Mouse (Mus musculus): ENCODE measurements at regions not wholly inside any gene's neighbourhood (a gene's known extent, or its start where the extent isn't known, plus 50 kb on each side); places are given as distances from the start of the nearest gene placed in this dataset.
A peak's percentile ranks its signal among the peaks of the same experiment; 100 is the strongest.

- H3K27ac ChIP-seq, result no peak overlapping the region
- no peak overlapping the region for H3K4me3 ChIP-seq (replicated peaks)
- H3K4me2 ChIP-seq, result no peak overlapping the region
- WGBS, result 61% methylated on average over 6 of the region's 6 CpGs
- no peaks in the 10 kb centered on the region for H3K9me3 ChIP-seq
- H3K4me1 ChIP-seq, result no peaks in the 10 kb centered on the region; the same call in 1 of the 2 replicates
- H3K36me3 ChIP-seq, result no peaks in the 10 kb centered on the region
- H3K27me3 ChIP-seq (replicated peaks), result no peaks in the 10 kb centered on the region
- no peak overlapping the region for H3K9ac ChIP-seq
- 0 out of 2 replicates have a peak, but pooled peaks have one; percentile 39 for ATAC-seq (ENCODE audit: insufficient read depth, low FRiP score, low read depth)
Measured at GRCm38 (mm10) chr13:52007585-52008395, 161.3 kb downstream of the Gadd45g start.

- H3K9me3 ChIP-seq, result no peaks in the 10 kb centered on the region
- H3K4me2 ChIP-seq, result no peak overlapping the region
- no peaks in the 10 kb centered on the region for H3K27me3 ChIP-seq (replicated peaks)
- 83% methylated on average over 4 of the region's 4 CpGs for WGBS
- H3K27ac ChIP-seq, result no peak overlapping the region
- no peak for ATAC-seq (ENCODE audit: insufficient read depth, low FRiP score, low read depth)
- H3K4me3 ChIP-seq (replicated peaks), result no peak overlapping the region
- no peak overlapping the region for H3K9ac ChIP-seq
- no peaks in the 10 kb centered on the region for H3K36me3 ChIP-seq
- no peaks in the 10 kb centered on the region; the same call in 1 of the 2 replicates for H3K4me1 ChIP-seq
Measured at GRCm38 (mm10) chr13:52009231-52009630, 162.8 kb downstream of the Gadd45g start.

- Histone ChIP-seq H3K9me3 (no peaks in the 10 kb centered on the region), H3K9ac (no peak overlapping the region), H3K4me2 (no peak overlapping the region), H3K27me3 (replicated peaks) (no peaks in the 10 kb centered on the region), H3K4me3 (replicated peaks) (no peak overlapping the region), H3K4me1 (no peaks in the 10 kb centered on the region; the same call in 1 of the 2 replicates), H3K36me3 (no peaks in the 10 kb centered on the region), H3K27ac (no peak overlapping the region)
- ATAC-seq (ENCODE audit: insufficient read depth, low FRiP score, low read depth), result 0 out of 2 replicates have a peak, but pooled peaks have one; percentile 18
- WGBS, result 90% methylated on average over 6 of the region's 6 CpGs
Measured at GRCm38 (mm10) chr13:52009766-52010165, 163.3 kb downstream of the Gadd45g start.

GRCm38 (mm10) chr13:52011001-52011400 lies 164.5 kb downstream of the Gadd45g start:
- Histone ChIP-seq H3K27ac (no peak overlapping the region), H3K4me1 (peaks cover 5% of the 10 kb centered on the region), H3K4me3 (replicated peaks) (no peak overlapping the region), H3K9ac (no peak overlapping the region), H3K27me3 (replicated peaks) (no peaks in the 10 kb centered on the region), H3K4me2 (no peak overlapping the region), H3K9me3 (no peaks in the 10 kb centered on the region), H3K36me3 (no peaks in the 10 kb centered on the region)
- no peak for ATAC-seq (ENCODE audit: insufficient read depth, low FRiP score, low read depth)
- 76% methylated on average over 3 of the region's 3 CpGs for WGBS

- no peaks in the 10 kb centered on the region for H3K27me3 ChIP-seq (replicated peaks)
- H3K9ac ChIP-seq, result no peak overlapping the region
- no peaks in the 10 kb centered on the region for H3K36me3 ChIP-seq
- ATAC-seq (ENCODE audit: insufficient read depth, low FRiP score, low read depth), result peak; percentile 51; the same call in 1 of the 2 replicates
- WGBS, result 40% methylated on average over 1 of the region's 1 CpGs
- H3K4me2 ChIP-seq, result no peak overlapping the region
- H3K4me1 ChIP-seq, result peaks cover 5% of the 10 kb centered on the region
- no peak overlapping the region; the same call in 1 of the 2 replicates for H3K27ac ChIP-seq
- H3K9me3 ChIP-seq, result no peaks in the 10 kb centered on the region
- H3K4me3 ChIP-seq (replicated peaks), result no peak overlapping the region
Measured at GRCm38 (mm10) chr13:52013182-52013581, 166.7 kb downstream of the Gadd45g start.

GRCm38 (mm10) chr13:52013757-52014156 lies 167.3 kb downstream of the Gadd45g start:
- no peaks in the 10 kb centered on the region for H3K27me3 ChIP-seq (replicated peaks)
- no peaks in the 10 kb centered on the region for H3K9me3 ChIP-seq
- no peak overlapping the region for H3K4me3 ChIP-seq (replicated peaks)
- no peak for ATAC-seq (ENCODE audit: insufficient read depth, low FRiP score, low read depth)
- no peak overlapping the region for H3K27ac ChIP-seq
- no peak overlapping the region for H3K4me2 ChIP-seq
- WGBS, result 69% methylated on average over 2 of the region's 2 CpGs
- H3K4me1 ChIP-seq, result peaks cover 5% of the 10 kb centered on the region; the same call in 1 of the 2 replicates
- H3K36me3 ChIP-seq, result no peaks in the 10 kb centered on the region
- no peak overlapping the region for H3K9ac ChIP-seq

GRCm38 (mm10) chr13:52014566-52014965 lies 168.1 kb downstream of the Gadd45g start:
- 76% methylated on average over 7 of the region's 7 CpGs for WGBS
- no peak for ATAC-seq (ENCODE audit: insufficient read depth, low FRiP score, low read depth)

GRCm38 (mm10) chr13:52015066-52015465 lies 168.6 kb downstream of the Gadd45g start:
- peaks cover 5% of the 10 kb centered on the region; the same call in 1 of the 2 replicates for H3K4me1 ChIP-seq
- no peak overlapping the region for H3K4me2 ChIP-seq
- H3K27ac ChIP-seq, result no peak overlapping the region
- H3K9me3 ChIP-seq, result no peaks in the 10 kb centered on the region
- WGBS, result 32% methylated on average over 4 of the region's 4 CpGs
- no peaks in the 10 kb centered on the region for H3K27me3 ChIP-seq (replicated peaks)
- H3K4me3 ChIP-seq (replicated peaks), result no peak overlapping the region
- H3K36me3 ChIP-seq, result no peaks in the 10 kb centered on the region
- no peak overlapping the region for H3K9ac ChIP-seq
- no peak for ATAC-seq (ENCODE audit: insufficient read depth, low FRiP score, low read depth)

More at GRCm38 (mm10) chr13:52014566-52014965, 168.1 kb downstream of the Gadd45g start:
- Histone ChIP-seq H3K27me3 (replicated peaks) (no peaks in the 10 kb centered on the region), H3K9ac (no peak overlapping the region), H3K4me1 (peaks cover 5% of the 10 kb centered on the region; the same call in 1 of the 2 replicates), H3K4me2 (no peak overlapping the region), H3K27ac (no peak overlapping the region), H3K9me3 (no peaks in the 10 kb centered on the region), H3K36me3 (no peaks in the 10 kb centered on the region), H3K4me3 (replicated peaks) (no peak overlapping the region)

- 44% methylated on average over 5 of the region's 5 CpGs for WGBS
- Histone ChIP-seq H3K36me3 (no peaks in the 10 kb centered on the region), H3K4me1 (peaks cover 5% of the 10 kb centered on the region; the same call in 1 of the 2 replicates), H3K27ac (no peak overlapping the region), H3K9ac (no peak overlapping the region), H3K4me2 (no peak overlapping the region), H3K27me3 (replicated peaks) (no peaks in the 10 kb centered on the region), H3K9me3 (no peaks in the 10 kb centered on the region), H3K4me3 (replicated peaks) (no peak overlapping the region)
- no peak for ATAC-seq (ENCODE audit: insufficient read depth, low FRiP score, low read depth)
Measured at GRCm38 (mm10) chr13:52015496-52015895, 169.0 kb downstream of the Gadd45g start.

GRCm38 (mm10) chr13:52017598-52018190 lies 171.2 kb downstream of the Gadd45g start:
- no peaks in the 10 kb centered on the region for H3K9me3 ChIP-seq
- H3K36me3 ChIP-seq, result no peaks in the 10 kb centered on the region
- H3K27me3 ChIP-seq (replicated peaks), result no peaks in the 10 kb centered on the region
- 46% methylated on average over 11 of the region's 11 CpGs for WGBS
- no peak overlapping the region for H3K4me3 ChIP-seq (replicated peaks)
- no peak for ATAC-seq (ENCODE audit: insufficient read depth, low FRiP score, low read depth)
- H3K4me2 ChIP-seq, result no peak overlapping the region
- peaks cover 5% of the 10 kb centered on the region; the same call in 1 of the 2 replicates for H3K4me1 ChIP-seq
- no peak overlapping the region for H3K27ac ChIP-seq
- no peak overlapping the region for H3K9ac ChIP-seq

GRCm38 (mm10) chr13:52019647-52020046 lies 173.2 kb downstream of the Gadd45g start:
- no peak for ATAC-seq (ENCODE audit: insufficient read depth, low FRiP score, low read depth)
- Histone ChIP-seq H3K4me1 (peaks cover 14% of the 10 kb centered on the region), H3K36me3 (no peaks in the 10 kb centered on the region), H3K9me3 (no peaks in the 10 kb centered on the region), H3K4me3 (replicated peaks) (no peak overlapping the region), H3K9ac (no peak overlapping the region), H3K4me2 (no peak overlapping the region), H3K27me3 (replicated peaks) (no peaks in the 10 kb centered on the region), H3K27ac (no peak overlapping the region)
- 85% methylated on average over 8 of the region's 8 CpGs for WGBS

- Histone ChIP-seq H3K9ac (no peak overlapping the region), H3K36me3 (no peaks in the 10 kb centered on the region), H3K27ac (peak overlapping the region; percentile 32; the same call in 1 of the 2 replicates), H3K9me3 (no peaks in the 10 kb centered on the region), H3K4me3 (replicated peaks) (no peak overlapping the region), H3K27me3 (replicated peaks) (no peaks in the 10 kb centered on the region), H3K4me2 (no peak overlapping the region), H3K4me1 (peaks cover 21% of the 10 kb centered on the region)
- WGBS, result 53% methylated on average over 11 of the region's 11 CpGs
- no peak for ATAC-seq (ENCODE audit: insufficient read depth, low FRiP score, low read depth)
Measured at GRCm38 (mm10) chr13:52021150-52021549, 174.7 kb downstream of the Gadd45g start.
